Mouse (Mus musculus): Measurements from ENCODE around the gene Naaladl2. TPM values are rescaled to one million over a fixed set of nuclear protein-coding genes. Genes with fewer than 3 reads are reported as not detected.

Gene Naaladl2
- polyA plus RNA-seq, 1 experiment from 2014 or later, result 0.44 TPM

DNA sequence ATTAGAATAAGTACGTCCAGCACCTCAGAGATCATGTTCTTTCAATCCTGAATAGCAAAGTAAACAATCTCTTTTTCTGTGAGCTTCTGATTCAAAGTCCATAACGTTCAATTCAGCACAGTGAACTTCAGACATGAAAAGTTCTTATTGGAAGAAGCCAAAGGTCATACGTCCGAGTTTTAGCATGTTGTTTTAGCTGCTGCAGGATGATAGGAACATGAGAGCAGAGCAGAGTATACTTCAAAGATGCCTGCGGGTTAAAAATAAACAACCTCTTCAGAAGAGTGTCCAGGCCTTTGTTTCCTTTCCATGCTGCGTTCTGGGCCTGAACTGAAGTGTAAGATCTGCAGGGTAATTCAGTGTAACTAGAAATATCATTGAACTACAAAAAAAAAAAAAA, 222.7 kb downstream of the Naaladl2 start:
- H3K4me2 ChIP-seq, result no peak overlapping the region
- no peak overlapping the region for H3K27ac ChIP-seq
- H3K9ac ChIP-seq, result no peak overlapping the region
- H3K4me3 ChIP-seq, result no peak overlapping the region
- H3K36me3 ChIP-seq, result no peaks in the 10 kb centered on the region
- no peaks in the 10 kb centered on the region for H3K27me3 ChIP-seq
- no peaks in the 10 kb centered on the region for H3K4me1 ChIP-seq (replicated peaks)
- WGBS, result 59% methylated on average over 6 of the region's 6 CpGs
- no peak for ATAC-seq (ENCODE audit: low FRiP score)
- no peaks in the 10 kb centered on the region for H3K9me3 ChIP-seq

DNA sequence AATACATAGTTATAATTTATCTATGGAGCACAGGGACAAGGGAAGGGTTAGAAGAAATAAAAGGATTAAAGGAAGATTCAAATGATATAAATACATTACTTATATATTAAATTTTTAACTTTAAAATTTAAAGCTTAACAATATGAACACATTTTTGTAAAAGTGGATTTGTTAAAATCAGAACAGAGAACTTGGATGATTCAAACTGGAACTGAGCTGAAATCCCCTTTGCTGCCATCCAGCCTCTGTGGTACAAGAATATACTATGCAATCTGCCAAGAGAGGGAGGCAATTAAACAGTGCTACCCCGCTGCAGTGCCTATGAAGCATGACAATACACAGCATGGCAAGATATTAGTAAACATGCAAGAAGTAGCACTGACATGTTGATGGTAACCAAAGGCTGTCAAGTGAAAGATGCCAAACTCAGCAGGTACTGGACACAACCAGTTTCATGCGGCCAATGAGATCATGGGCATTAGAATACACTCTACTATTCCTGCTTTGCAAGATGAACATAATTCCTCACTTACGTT, 238.6 kb downstream of the Naaladl2 start:
- no peaks in the 10 kb centered on the region for H3K4me1 ChIP-seq (replicated peaks)
- no peaks in the 10 kb centered on the region for H3K27me3 ChIP-seq
- H3K9me3 ChIP-seq, result no peaks in the 10 kb centered on the region
- H3K9ac ChIP-seq, result no peak overlapping the region
- H3K27ac ChIP-seq, result no peak overlapping the region
- no peak for ATAC-seq (ENCODE audit: low FRiP score)
- H3K36me3 ChIP-seq, result no peaks in the 10 kb centered on the region
- H3K4me3 ChIP-seq, result no peak overlapping the region
- no peak overlapping the region for H3K4me2 ChIP-seq
- 81% methylated on average over 3 of the region's 3 CpGs for WGBS

DNA sequence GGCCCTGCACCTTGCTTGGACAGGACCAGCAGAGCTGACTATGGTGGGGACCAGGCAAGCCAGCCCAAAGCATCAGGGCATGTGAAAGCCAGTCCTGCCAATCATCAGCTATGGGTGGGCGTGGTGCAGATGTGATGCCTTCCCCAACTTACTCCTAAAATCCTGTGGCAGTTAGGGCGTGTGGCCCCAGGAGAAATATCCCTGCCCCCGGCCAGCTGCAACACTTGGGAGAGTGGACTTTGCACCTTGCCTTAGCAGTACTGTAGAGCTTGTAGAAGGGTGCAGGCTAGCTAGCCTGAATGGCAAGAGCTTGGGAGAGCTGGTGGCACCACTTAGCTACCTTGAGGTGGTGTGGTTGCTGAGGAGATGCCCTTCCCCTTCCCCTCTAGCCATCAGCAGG, 255.3 kb downstream of the Naaladl2 start:
- no peak overlapping the region for H3K9ac ChIP-seq
- H3K36me3 ChIP-seq, result no peaks in the 10 kb centered on the region
- no peaks in the 10 kb centered on the region for H3K27me3 ChIP-seq
- no peaks in the 10 kb centered on the region for H3K9me3 ChIP-seq
- no peak for ATAC-seq (ENCODE audit: low FRiP score)
- no peak overlapping the region for H3K4me3 ChIP-seq
- no peak overlapping the region for H3K27ac ChIP-seq
- H3K4me1 ChIP-seq (replicated peaks), result no peaks in the 10 kb centered on the region
- H3K4me2 ChIP-seq, result no peak overlapping the region
- 92% methylated on average over 3 of the region's 3 CpGs for WGBS

DNA sequence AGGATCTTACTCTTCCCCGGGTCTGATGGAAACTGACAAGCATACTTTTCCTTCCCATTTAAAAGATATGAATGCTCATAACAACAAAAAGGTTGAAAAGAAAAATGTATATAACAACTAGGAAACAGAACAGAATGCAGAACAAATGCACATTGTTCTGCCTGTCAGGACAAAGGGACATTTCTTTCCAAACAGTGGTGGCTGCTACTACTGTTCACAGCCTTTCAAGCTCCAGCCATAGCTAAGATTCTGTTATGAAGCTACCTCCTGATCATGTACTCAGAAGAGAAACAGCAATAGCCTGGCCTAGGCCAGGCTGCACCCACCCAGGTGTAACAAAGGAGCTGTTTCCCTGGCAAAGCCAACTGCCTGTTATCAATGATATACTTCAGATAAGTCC, 271.8 kb downstream of the Naaladl2 start:
- H3K4me2 ChIP-seq, result no peak overlapping the region
- 96% methylated on average over 1 of the region's 1 CpGs for WGBS
- H3K4me1 ChIP-seq (replicated peaks), result no peaks in the 10 kb centered on the region
- H3K4me3 ChIP-seq, result no peak overlapping the region
- ATAC-seq (ENCODE audit: low FRiP score), result no peak
- no peak overlapping the region for H3K27ac ChIP-seq
- no peaks in the 10 kb centered on the region for H3K36me3 ChIP-seq
- no peaks in the 10 kb centered on the region for H3K27me3 ChIP-seq
- no peaks in the 10 kb centered on the region for H3K9me3 ChIP-seq
- no peak overlapping the region for H3K9ac ChIP-seq

DNA sequence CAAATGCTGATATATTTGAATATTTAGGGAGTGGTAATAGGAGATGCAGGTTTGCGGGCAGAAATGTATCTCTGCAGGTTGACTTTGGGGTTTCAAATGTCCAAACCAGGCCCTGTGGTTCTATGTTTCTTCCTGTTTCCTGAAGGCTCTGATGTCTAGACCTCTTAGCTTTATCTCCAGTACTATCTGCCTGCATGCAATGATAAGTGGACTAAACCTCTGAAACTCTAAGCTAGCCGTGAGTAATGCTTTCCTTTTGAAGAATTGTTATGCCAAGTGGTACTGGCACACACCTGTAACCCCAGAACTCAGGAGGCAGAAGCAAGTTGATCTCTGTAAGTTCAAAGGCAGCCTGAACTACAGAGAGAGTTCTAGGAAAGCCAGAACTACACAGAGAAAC, 291.1 kb downstream of the Naaladl2 start:
- no peak overlapping the region for H3K27ac ChIP-seq
- no peaks in the 10 kb centered on the region for H3K4me1 ChIP-seq (replicated peaks)
- H3K4me2 ChIP-seq, result no peak overlapping the region
- WGBS, result 84% methylated on average over 2 of the region's 2 CpGs
- H3K9me3 ChIP-seq, result no peaks in the 10 kb centered on the region
- no peak for ATAC-seq (ENCODE audit: low FRiP score)
- no peaks in the 10 kb centered on the region for H3K27me3 ChIP-seq
- H3K36me3 ChIP-seq, result no peaks in the 10 kb centered on the region
- no peak overlapping the region for H3K9ac ChIP-seq
- H3K4me3 ChIP-seq, result no peak overlapping the region

DNA sequence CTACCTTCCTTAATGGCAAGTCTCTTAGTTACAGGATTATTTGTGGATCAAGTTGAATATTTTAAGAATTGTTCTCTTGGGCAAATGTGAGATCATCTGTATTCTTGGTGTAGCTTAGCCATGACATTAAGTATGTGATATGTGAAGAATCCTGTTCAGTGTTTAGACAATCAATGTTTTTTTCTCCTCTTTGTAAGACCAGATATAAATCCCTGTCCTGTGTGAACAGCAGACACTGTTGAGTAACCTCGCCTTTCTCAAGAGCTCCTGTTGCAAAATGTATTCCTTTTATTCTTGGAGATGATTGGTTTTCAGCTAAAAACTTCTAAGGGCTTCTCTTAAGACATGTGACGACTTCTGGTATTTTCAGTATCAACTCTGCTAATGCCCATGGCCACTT, 347.3 kb downstream of the Naaladl2 start:
- H3K36me3 ChIP-seq, result no peaks in the 10 kb centered on the region
- no peak overlapping the region for H3K9ac ChIP-seq
- ATAC-seq (ENCODE audit: low FRiP score), result no peak
- no peak overlapping the region for H3K4me3 ChIP-seq
- H3K9me3 ChIP-seq, result no peaks in the 10 kb centered on the region
- H3K27ac ChIP-seq, result no peak overlapping the region
- no peaks in the 10 kb centered on the region for H3K4me1 ChIP-seq (replicated peaks)
- 87% methylated on average over 2 of the region's 2 CpGs for WGBS
- H3K4me2 ChIP-seq, result no peak overlapping the region
- no peaks in the 10 kb centered on the region for H3K27me3 ChIP-seq

DNA sequence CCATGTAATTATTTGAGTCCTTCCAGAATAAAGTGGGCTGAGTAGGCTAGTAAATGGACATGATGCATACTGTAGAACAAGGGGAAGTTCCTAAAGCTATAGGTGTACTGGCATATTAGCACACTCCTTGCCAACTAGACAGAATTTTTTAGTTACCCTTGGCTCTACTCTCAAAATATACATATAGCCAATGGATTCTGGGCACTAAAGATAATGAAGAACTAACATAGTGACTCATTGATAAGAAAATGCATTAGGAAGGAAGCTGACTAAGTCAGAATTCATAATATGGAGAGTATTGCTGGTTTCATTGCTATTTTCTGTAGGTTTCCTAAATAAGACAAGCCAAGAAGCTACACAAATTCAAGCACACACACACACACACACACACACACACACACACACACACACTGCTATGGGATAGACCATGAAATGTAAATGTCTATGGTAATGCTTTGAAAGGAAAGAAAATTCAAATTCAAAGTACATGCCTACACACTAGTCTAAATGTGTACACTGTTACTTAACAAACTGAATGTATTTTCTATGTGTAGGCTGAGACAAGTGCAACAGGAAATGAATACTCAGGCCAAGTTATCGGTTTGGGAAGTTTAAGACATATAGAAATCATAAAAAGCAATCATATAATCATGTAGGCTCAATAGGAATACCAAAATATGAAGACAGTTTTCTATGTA, 356.5 kb downstream of the Naaladl2 start:
- H3K4me3 ChIP-seq, result no peak overlapping the region
- H3K36me3 ChIP-seq, result no peaks in the 10 kb centered on the region
- no peak for ATAC-seq (ENCODE audit: low FRiP score)
- H3K9me3 ChIP-seq, result no peaks in the 10 kb centered on the region
- no peak overlapping the region for H3K27ac ChIP-seq
- WGBS, result 95% methylated on average over 1 of the region's 1 CpGs
- H3K9ac ChIP-seq, result no peak overlapping the region
- no peaks in the 10 kb centered on the region for H3K4me1 ChIP-seq (replicated peaks)
- H3K27me3 ChIP-seq, result no peaks in the 10 kb centered on the region
- no peak overlapping the region for H3K4me2 ChIP-seq

DNA sequence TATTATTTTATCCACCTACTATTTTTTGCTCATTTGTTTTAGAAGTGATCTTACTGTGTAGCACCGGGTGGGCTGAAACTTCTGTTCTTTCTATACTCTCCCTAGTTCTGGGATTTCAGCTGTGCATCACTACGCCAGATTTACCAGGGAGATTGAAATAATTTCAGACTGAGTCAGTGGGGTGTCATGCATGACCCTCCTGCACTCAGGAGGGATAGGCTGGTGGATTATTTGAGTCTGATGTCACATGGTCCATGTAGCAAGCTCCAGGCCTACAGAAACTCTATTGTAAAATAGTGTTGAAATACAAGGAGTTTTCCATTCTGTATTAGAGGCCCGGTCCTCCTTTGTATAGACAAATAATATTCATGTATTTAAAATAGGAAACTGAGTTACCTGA, 360.0 kb downstream of the Naaladl2 start:
- Histone ChIP-seq H3K4me3 (no peak overlapping the region), H3K4me1 (replicated peaks) (no peaks in the 10 kb centered on the region), H3K9me3 (no peaks in the 10 kb centered on the region), H3K4me2 (no peak overlapping the region), H3K9ac (no peak overlapping the region), H3K27me3 (no peaks in the 10 kb centered on the region), H3K27ac (no peak overlapping the region), H3K36me3 (no peaks in the 10 kb centered on the region)
- 96% methylated on average over 3 of the region's 3 CpGs for WGBS
- ATAC-seq (ENCODE audit: low FRiP score), result no peak

DNA sequence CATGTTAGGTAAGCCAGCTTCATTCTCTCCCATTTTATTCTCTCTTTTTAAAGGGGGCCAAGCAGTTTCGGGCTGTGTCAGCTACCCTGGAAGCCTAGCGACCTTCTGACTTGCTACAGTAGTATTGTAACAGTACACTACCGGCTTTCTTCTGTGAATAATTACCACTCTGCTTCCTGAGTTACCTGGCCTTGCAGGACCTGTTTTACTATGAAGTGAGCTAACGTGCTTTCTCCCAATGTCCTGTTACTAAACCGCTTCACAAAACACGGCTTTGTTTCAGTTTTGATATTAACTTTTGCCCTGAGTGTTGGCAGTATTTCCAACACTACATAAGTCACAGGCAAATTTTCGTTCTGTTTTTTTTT, 360.6 kb downstream of the Naaladl2 start:
- Histone ChIP-seq H3K27me3 (no peaks in the 10 kb centered on the region), H3K27ac (no peak overlapping the region), H3K36me3 (no peaks in the 10 kb centered on the region), H3K9ac (no peak overlapping the region), H3K4me3 (no peak overlapping the region), H3K4me2 (no peak overlapping the region), H3K4me1 (replicated peaks) (no peaks in the 10 kb centered on the region), H3K9me3 (no peaks in the 10 kb centered on the region)
- 78% methylated on average over 7 of the region's 7 CpGs for WGBS
- no peak for ATAC-seq (ENCODE audit: low FRiP score)

DNA sequence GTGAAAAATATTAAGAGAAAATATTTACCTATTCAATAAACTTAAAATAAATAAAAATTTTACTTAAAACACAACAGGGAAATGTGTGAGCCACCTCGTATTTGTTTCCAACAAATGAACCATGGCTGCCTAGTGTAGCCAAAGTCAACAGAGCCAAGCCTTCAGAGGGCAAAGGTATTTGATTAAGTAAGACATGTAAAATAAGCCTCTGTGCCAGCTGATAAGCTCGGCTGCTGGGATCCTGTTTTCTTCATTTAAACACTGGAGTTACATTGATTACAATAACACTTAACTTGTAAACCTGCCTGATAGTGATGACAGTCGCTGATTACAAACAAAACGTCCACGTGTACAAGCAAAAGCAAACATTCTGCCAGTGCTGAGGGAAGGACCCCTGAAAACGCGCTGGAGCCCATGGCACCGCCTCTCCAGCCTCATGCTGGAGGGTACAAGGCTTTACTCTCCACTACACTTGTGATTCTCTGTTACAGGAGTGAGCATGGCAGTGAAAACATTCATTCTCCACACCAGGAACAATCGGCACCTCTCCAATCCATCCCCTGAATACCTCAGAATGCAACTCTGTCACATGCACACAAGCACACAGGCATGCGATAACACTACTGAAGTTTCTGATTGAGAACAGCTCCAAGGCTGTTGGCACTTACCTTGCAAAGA, 361.1 kb downstream of the Naaladl2 start:
- no peak overlapping the region for H3K4me2 ChIP-seq

DNA sequence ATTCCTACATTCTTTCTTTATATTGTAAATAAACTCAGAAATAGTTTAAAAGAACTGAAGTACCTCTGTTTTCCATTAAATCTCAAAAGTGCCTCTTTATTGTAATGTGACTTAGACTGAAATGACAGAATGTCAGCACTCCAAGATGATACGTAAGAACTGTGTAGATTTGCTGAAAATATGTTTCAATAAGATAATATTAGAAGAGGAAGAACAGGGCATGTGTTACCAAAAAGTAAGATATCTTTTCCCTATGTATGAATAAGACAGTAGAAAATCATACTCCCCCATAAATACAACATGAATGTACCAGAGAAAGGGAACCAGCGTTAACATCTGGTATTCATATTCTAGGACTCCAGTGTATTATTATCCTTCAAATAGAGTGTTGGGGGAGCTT, 362.4 kb downstream of the Naaladl2 start:
- Histone ChIP-seq H3K4me1 (replicated peaks) (no peaks in the 10 kb centered on the region), H3K36me3 (no peaks in the 10 kb centered on the region), H3K27ac (no peak overlapping the region), H3K27me3 (no peaks in the 10 kb centered on the region), H3K9me3 (no peaks in the 10 kb centered on the region), H3K4me2 (no peak overlapping the region), H3K4me3 (no peak overlapping the region), H3K9ac (no peak overlapping the region)
- WGBS, result 92% methylated on average over 2 of the region's 2 CpGs
- ATAC-seq (ENCODE audit: low FRiP score), result no peak

More for the DNA sequence above, 361.1 kb downstream of the Naaladl2 start:
- no peak overlapping the region for H3K4me3 ChIP-seq
- no peaks in the 10 kb centered on the region for H3K4me1 ChIP-seq (replicated peaks)
- H3K9ac ChIP-seq, result no peak overlapping the region
- no peaks in the 10 kb centered on the region for H3K27me3 ChIP-seq
- no peaks in the 10 kb centered on the region for H3K9me3 ChIP-seq
- ATAC-seq (ENCODE audit: low FRiP score), result no peak
- no peak overlapping the region for H3K27ac ChIP-seq
- no peaks in the 10 kb centered on the region for H3K36me3 ChIP-seq
- WGBS, result 73% methylated on average over 10 of the region's 10 CpGs

DNA sequence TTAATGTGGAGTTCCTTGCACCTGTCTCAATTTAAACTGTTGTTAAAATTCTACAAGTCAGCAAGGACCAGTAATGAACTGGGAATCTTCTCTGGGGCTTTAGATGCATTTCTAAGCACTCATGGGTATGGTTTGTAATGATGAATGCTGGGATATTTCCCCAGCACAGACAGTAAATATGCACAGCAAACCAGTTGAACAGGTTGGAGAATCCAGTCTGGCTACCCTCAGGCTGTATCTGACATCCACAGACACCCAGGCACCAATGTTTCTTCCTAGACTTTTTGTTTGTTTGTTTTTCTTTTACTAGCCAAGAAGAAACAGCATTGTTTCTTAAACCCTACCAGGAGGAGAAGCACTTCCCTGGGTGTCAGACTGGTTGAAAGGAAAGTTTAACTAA, 365.6 kb downstream of the Naaladl2 start:
- no peak overlapping the region for H3K9ac ChIP-seq
- no peaks in the 10 kb centered on the region for H3K4me1 ChIP-seq (replicated peaks)
- H3K27me3 ChIP-seq, result no peaks in the 10 kb centered on the region
- H3K4me2 ChIP-seq, result no peak overlapping the region
- H3K36me3 ChIP-seq, result no peaks in the 10 kb centered on the region
- H3K4me3 ChIP-seq, result no peak overlapping the region
- H3K9me3 ChIP-seq, result no peaks in the 10 kb centered on the region
- no peak overlapping the region for H3K27ac ChIP-seq
- no peak for ATAC-seq (ENCODE audit: low FRiP score)

DNA sequence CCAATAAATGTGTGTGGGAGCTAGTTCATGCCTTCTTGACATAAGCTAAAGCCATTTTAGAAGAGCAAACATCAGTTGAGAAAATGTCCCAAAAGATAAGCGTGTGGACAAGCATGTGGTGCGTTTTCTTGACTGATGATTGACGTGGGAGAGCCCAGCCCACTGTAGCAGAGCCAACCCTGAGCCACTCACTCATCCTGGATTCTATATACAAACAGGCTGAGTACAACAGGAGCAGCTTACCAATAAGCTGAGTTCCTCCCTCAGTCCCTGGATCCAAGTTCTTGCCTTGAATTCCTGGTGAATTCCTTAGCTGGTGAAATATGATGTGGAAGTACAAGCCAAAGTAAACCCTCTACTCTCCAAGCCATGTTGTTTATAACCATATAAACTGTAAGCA, 395.0 kb downstream of the Naaladl2 start:
- Histone ChIP-seq H3K4me1 (replicated peaks) (no peaks in the 10 kb centered on the region), H3K27ac (no peak overlapping the region), H3K27me3 (no peaks in the 10 kb centered on the region), H3K4me2 (no peak overlapping the region), H3K9ac (no peak overlapping the region), H3K36me3 (no peaks in the 10 kb centered on the region), H3K9me3 (no peaks in the 10 kb centered on the region), H3K4me3 (no peak overlapping the region)
- 91% methylated on average over 3 of the region's 3 CpGs for WGBS
- no peak for ATAC-seq (ENCODE audit: low FRiP score)
